Mouse (Mus musculus) urinary bladder, postnatal 25 days (tissue): ENCODE measurements around the gene Uggt2.

Experiments used
- DNase-seq: peaks from one replicate; pipeline ENCODE4 v3.0.0; 2022; ENCODE audit warnings: low spot score

Gene Uggt2

DNA sequence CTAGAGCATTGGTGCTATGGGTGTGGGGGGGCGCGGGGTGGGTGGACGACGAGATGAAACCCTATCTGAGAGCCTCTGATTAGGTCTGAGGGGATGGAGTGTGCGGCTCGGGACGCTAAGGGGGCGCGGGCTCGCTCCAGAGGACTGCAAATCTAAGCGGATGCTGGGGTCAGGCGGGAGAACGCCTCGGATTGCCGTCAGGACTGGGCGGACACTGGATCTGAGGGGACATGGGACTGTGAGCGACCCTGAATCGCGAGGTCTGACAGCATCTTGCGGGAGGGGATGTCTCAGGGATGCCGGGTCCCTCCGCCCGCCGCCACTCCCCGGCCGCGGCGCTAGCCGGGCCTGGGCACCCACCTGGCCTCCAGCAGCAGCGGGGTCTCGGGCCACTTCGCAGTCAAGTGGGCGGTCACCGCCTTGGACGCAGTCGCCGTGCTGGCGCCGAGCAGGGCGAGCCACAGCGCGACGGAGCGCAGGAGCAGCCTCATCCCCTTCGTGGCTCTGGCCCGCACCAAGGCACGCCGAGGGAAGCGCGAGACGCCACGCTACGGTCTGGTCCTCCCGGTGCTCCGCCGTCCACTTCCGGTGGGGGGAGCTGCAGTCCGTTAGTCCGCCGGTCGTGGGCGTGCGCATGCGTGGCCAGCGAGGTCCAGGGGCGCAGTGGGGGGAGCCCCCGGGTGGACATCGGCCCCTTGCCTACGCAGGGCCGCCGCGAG is at the start of gene Uggt2:
TSS of gene Uggt2 (minus strand) at position 580 of the 719 bp plus-strand sequence.
- peak; percentile 71 for DNase-seq

DNA sequence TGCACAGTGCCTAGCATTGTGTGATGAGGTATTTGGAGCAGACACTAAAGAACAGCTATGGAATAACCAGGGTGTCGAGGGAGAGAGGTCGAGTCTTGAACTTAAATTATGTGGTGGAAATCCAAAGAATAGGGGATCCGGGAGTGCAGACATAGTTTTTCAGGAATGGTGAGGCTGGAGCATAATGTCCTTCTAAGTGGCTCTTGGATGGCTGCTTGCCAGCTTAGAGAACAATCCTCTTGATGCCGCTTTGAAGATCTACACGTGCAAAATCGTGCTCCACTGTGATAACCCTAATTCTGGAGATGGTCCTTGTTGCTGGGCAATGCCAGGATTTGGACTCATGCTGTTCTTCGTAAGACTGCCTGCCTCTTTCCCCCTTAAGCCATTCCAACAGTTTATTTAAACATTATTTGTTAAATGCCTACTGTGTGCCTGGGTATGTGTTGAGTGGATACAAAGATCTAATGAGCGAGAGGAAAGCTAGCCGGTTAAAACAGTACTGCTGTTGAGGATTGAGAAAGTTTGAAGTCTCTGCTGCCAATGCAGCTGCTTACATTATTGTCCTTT is 40.2 kb upstream of the Uggt2 start:
- no peak for DNase-seq

DNA sequence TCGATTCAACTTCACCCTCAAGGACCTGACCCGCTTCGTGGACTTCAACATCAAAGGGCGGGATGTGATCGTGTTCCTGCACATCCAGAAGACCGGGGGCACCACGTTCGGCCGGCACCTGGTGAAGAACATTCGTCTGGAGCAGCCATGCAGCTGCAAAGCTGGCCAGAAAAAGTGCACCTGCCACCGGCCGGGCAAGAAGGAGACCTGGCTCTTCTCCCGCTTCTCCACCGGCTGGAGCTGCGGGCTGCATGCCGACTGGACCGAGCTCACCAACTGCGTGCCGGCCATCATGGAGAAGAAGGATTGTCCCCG is 39.5 kb upstream of the Uggt2 start:
- DNase-seq, result no peak

DNA sequence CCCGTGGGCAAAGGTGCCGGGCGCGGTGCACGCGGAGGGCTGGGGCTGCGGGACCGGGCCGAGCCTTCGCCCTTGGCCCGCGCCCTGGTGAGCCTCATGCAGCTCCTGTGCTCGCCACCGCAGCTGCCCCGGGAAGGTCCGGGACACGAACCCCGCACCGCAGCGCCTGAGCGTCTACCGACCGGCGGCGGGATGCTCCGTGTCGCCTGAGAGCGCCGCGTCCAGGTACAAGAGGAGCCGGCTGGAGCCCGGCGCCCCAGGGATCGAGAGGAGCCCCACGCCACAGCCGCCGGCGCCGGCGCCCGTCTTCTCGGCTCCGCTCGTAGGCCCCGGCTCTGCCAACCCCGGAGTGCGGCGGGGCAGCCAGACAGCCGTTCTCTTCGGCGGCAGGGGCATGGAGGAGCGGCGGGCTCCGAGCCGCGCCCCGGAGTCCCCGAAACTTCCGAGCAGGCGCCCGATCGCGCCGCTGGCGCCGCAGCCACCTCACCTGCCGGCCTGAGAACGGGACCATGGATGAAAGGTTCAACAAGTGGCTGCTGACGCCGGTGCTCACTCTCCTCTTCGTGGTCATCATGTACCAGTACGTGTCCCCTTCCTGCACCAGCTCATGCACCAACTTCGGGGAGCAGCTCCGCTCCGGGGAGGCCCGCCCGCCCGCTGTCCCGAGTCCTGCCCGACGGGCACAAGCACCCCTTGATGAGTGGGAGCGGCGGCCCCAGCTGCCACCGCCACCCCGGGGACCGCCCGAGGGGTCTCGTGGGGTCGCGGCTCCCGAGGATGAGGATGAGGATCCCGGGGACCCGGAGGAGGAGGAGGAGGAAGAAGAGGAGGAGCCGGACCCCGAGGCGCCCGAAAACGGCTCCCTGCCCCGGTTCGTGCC is 38.9 kb upstream of the Uggt2 start, which contains the start of gene Hs6st3:
TSS of gene Hs6st3 (plus strand) at position 436 of the 880 bp plus-strand sequence.
- peak; percentile 5 for DNase-seq

DNA sequence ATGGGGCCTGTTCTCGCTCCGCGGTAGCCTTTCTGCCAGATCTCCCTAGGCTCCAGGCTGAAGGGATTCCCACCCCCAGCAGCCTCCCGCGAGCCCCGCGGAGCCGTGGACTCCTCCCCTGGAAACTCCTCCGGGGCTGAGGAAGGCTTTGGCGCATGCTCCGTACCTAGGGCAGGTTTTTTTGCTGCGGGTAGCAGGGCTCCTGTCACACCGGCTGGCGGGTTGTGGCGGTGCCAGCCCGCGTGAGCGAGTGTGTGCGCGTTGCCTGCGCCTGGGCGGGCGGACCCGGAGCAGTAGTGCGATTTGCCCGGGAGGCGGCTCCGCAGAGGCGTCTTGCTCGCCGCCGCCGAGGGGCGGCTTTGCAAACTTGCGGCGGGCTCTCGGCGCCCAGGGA is 38.3 kb upstream of the Uggt2 start:
- peak; percentile 31 for DNase-seq

DNA sequence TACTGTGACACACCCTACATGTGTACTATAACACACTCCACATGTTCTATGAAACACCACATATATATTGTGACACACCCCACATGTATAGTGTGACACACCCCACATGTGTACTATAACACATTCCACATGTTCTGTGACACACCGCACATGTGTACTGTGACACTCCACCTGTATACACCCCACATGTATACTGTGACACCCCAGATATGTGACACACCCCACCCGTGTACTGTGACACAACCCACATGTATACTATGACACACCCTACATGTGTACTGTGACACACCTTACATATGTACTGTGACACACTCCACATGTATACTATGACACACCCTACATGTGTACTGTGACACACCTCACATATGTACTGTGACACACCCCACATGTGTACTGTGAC is 28.1 kb upstream of the Uggt2 start:
- DNase-seq, result no peak

DNA sequence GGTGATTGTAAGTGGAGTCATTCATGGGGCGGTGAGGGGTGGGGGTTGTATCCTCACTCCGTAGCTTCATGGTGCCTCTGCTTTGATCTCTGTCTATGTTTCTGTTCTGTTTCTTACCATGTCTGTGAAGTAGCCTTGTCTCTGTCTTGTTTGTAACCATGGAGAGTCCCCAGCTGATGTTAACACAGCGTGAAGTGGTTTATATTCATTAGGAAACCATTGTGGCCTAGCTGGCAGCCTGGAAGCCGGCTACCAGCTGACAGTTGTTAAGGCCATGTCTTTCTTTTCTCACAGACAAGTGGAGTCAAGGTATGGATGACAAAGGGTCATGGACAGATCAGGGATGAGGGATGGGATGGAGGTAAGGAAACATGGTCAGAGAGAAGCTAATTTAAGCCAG is 26.6 kb upstream of the Uggt2 start:
- DNase-seq, result no peak

DNA sequence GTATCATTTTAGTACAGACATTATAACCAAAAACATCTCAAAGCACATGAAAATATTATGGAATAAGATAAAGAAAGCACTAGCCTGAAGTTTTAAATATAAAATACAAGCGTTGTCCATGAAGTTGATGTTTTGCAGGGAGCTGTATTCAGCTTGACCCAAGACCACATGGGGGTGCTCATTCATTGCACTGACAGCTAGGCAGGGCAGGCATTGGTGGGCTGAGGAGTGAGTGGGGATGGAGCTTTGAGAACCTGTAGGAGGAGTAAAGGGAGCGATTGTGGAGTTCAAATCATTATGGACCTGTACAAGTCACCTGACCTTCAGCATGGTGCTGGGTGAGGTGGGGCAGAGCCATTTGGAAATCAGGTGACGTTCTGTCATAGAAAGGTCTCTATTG is 24.8 kb upstream of the Uggt2 start:
- DNase-seq, result no peak

DNA sequence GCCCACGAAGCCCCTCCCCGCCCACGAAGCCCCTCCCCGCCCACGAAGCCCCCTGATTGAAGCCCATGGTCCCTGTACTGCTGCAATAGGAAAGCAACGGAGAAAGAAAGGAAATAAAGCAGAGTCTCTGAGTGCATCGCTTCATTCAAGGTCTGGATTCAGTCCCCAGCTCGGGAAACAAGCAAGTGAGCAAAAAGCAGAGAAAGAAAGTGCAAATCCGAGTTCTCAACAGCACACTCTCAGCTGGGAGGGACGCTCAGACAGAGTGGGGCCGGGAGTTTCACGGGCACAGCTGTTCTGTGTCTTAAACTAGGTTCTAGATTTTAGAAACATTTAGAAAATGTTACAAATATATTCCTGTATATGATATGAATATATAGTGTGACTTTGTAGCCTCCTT is 24.4 kb upstream of the Uggt2 start:
- DNase-seq, result no peak

DNA sequence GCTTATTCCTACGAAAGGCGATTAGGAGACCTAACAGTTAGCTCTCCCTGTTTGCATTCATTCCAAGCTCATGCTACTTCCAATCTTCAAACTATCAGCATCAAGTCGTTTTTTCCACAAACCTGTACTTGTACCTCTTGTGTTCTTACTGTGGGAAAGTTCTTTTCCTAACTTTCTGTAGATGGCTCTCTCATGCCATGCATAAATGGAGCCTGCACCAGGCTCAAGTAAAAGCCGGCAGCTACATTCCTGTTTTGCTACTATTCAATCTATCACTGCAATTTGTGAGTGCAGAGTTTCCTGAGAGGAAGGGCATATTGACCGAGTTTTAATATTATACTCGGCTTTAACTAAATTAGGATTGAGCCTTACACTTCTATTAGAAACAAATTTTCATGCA is 13.3 kb upstream of the Uggt2 start:
- DNase-seq, result no peak

DNA sequence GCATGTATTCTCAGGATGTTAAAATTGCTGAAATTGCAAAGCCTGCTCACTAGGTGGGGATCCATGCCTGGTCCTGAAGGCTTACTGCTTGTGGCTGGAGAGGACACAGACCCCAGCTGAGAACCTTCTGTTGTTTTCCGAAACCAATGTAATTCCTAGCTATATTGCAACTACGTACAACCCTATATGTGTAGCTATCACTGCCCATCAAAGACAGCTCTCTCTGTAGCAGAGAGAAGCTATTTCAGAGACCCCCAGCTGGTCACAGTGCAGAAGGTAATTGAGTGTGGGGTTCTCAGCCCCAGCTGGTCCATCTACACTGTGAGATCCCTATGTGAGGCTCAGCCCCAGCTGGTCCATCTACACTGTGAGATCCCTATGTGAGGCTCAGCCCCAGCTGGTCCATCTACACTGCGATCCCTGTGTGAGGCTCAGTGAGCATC is 10.6 kb upstream of the Uggt2 start:
- DNase-seq, result no peak

DNA sequence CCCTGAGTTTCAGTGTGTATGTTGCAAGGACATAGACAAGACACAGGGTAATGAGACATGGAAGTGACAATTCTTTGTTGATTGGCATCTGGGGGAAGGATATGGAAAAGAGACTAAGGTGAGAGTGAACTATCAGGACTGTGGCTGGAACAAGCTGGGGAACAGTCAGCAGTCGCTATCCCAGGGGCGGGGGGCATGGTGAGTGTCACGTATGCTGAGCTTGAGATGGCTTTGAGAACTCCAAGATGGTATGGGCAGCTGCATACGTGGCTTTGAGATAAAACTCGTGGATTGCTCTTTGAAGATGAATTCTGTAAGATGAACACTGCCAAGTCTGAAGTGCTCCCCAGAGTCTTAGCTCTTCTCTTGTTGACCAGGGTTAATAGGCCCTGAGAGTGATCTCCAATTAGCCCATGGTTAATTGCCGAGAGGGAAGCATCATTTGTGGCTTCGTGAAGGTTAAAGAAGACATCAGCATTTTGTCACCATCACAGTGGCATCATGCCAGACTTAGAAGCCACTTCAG is 9.6 kb upstream of the Uggt2 start:
- DNase-seq, result no peak

DNA sequence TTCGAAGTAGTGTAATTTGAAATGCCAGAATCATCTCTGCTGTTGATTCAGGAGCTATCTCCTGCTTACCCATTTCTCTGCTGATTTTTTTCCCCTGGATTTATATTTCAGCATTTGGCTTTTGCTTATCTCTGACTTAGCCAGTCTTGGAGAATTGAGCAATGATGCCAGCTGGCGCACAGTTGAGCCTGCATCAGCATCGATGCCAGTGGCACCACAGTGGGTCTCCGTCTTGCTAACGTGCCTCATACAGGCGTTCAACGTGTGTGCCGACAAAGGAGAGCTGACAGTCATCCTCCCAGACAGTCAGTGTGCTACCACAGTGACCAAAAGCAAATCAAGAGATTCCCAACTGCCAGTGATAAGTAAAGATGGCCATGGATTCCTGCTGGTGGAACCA is 8.4 kb upstream of the Uggt2 start:
- no peak for DNase-seq

DNA sequence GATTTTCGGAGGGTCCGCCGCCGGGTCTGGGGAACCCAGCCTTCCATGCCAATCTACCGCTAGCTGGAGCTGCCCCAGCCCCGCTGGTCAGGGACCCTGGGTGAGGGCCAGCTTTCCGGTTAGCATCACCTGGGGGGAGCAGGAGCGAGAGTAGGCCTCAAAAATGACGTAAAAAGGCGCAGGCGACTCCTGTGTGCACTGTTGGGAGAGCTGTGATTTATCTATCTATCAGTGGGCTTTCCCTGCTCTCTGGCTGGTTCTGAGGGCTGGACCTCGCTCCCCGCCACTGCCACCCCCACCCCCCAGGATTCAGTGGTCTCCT is 301 bp upstream of the Uggt2 start:
- no peak for DNase-seq

DNA sequence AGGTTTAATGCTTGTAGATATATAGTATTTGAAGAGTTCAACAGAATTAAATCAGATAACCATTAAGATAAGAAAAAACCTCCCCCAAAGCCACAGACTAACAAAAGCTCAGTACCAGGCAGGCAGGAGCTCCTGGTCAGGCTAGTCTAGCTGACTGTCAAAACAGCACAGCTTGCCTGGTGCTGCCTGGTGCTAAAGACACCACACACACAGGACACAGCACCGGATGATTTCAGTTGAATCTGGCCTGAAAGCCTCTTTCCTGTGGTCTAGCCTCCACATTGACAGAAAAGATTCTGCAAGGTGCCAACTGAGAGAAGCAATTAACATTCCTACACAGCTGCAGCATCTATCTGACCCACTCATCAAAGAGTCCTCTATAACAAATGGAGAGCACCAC is 37.4 kb downstream of the Uggt2 start:
- no peak for DNase-seq

DNA sequence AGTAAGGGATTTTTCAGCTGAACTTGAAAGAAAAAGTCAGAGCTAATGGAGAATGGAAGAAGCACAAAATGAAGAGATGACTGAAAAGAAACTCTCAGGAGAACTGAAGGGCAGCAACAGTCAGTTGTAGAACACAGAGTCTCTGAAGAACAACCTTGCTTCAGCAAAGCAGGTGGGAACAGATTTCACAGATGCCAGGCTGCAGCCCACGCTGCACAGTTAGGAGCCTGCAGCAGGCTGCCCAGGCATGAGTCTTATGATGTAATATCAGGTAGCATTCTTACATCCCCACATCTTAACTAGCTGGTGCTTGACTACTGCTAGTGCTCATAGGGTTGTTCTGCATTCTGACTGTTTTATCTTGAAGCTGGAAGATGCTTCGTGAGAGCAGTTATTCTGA is 38.5 kb downstream of the Uggt2 start:
- no peak for DNase-seq

DNA sequence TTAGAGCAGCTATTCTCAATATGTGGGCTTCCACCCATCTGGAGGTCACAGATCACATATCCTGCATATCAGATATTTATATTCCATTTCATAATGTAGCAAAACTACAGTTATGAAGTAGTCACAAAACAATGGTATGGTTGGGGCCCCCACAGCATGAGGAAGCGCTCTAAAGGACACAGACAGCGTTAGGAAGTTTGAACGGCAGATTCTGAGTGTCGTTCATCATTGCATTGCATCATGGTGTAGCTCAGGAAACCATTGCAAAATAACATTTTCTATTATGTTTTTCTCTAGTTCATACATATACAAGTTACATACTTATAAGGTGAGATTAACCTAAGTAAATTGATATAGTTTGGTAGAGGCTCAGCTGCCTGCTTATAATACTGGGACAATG is 42.2 kb downstream of the Uggt2 start:
- DNase-seq, result no peak

DNA sequence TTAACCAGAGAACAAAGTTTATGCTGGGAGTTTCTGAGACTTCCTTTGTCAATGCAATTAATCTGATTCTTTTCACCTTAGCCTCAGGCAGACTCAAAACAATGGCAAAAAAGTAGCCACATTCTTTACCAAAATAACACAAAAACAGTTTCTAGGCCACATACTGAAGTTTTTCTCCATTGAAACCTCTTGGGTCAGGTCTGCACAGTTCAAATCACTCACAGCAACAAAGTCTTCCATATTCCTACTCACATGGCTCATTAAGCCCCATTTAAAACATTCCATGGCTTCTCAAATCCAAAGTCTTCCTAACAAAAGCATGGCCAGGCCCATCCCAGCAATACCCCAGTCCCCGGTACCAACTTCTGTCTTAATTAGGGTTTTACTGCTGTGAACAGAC is 46.3 kb downstream of the Uggt2 start:
- DNase-seq, result no peak

DNA sequence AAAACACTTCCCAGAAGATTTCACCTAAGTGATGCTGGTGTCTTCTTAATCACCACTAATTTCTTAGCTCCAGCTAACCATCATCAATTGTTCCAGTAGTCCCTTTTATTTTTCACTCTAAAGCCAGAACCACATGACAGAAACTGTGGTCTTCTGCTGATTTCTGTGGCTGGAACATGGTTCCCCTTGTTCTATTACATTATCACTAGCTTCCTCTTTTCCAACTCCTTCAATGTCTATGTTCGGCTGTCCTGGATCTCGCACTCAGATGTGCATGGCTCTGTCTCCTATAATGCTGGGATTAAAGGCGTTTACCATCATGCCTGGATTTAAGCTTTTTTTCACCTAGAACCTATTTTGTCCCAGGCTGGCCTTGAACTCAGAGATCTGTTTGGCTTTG is 46.9 kb downstream of the Uggt2 start:
- no peak for DNase-seq

DNA sequence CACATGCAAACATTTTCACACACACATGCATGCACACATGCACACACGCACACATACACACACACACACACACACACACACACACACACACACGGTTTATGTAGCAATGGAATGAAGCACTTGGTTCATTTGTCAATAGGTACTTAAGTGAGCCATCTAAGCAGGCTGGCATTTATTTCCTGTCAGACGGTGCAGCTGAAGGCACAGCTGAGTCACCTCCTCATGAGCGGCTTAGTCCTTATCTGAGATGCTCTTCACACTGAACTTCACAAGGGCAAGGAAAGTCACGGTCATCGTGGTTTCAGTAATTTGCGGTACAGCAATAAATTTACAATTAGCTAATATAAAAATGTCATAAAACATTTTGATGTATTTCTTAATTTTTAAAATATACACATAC is 55.5 kb downstream of the Uggt2 start:
- no peak for DNase-seq

DNA sequence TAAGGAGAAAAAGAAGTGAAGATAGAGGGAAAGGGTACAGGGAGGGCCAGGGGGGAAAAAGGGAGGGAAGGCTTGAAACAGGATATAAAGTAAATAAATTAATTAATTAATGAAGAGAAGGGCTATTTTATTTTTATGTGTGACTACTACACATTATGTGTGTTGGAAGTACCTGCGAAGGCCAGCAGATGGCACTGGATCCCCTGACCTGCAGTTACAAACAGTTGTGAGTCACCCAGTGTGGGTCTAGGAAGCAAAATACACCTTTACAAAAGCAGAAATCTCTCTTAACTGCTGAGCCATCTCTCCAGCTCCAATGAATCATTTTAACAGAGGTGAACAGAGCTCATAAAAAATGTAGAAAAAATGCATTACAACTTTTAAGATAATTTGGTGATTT is 59.0 kb downstream of the Uggt2 start:
- peak; percentile 43 for DNase-seq

DNA sequence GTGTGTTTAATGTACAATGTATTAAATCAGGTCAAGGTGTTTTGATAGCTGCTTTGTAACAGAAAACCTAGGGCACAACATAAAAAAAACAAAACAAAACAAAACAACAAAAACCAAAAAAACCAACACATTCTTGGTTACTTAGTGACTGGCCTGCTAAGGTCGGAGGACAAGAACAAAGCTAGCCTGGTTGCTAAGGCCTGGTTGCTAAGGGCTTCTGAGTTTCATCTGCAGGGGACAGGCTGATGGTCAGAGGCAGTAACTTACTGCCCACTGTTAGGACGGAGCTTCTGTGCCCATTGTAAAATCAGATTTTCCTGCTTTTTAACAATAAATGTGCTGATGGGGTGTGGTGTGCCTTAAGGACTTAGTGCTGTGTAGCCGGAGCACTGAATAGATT is 61.5 kb downstream of the Uggt2 start:
- DNase-seq, result no peak

DNA sequence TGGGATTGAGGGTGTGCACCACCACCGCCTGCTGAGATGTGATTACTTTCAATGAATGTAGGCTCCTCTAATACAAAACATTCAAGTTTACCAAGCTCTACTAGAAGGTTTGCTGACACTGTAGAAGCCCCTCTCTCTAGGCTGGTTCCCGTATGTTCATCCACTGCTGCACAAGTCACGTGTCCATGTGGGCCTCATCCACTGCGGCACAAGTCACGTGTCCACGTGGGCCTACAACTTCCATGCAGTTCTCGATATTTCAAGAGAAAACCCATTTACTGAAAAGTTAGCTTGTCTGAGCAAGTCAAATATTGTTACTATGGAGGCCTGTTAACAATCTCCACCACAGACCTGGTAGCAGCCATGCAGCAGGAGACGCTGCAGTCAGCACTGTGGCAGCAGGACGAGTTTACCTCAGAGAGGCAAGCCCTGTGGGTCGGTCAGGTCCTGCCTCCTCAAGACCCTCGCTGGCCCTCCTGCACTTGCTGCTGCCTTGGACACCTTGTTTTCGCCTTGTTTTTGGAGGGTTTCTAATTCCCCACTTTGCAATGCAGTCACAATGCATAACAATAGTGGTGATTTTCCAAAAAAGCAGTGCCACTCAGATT is 62.0 kb downstream of the Uggt2 start:
- DNase-seq, result no peak
